Mouse (Mus musculus) limb, embryonic 11.5 days (tissue): ENCODE measurements at regions not wholly inside any gene's neighbourhood (a gene's known extent, or its start where the extent isn't known, plus 50 kb on each side); places are given as distances from the start of the nearest gene placed in this dataset.

Experiments used
- ATAC-seq: fragments of 200-750 bp; cut with Nextera tagmentation; 2 replicates; pipeline ENCODE4 v1.8.0; 2017; ENCODE audit warnings: low read depth; ENCODE audit not compliant: insufficient number of reproducible peaks, low FRiP score, low TSS enrichment
- DNase-seq: peaks from one replicate; pipeline ENCODE4 v3.0.0-alpha.2; 2015; ENCODE audit warnings: low spot score
- H3K27ac ChIP-seq: fragments of 300-500 bp; sonication (generic); replicated peaks from 2 replicates; pipeline ENCODE4 v1.5.1; 2014; ENCODE audit warnings: low read depth, mild to moderate bottlenecking, low read length
- H3K27me3 ChIP-seq: fragments of 300-500 bp; sonication (generic); 2 replicates; pipeline ENCODE4 v1.6.1; 2014; ENCODE audit warnings: mild to moderate bottlenecking, low read length, mixed read lengths; ENCODE audit not compliant: control insufficient read depth, insufficient read depth
- H3K36me3 ChIP-seq: fragments of 300-500 bp; sonication (generic); 2 replicates; pipeline ENCODE4 v1.6.1; 2014; ENCODE audit warnings: mild to moderate bottlenecking, low read length, moderate library complexity, mixed read lengths; ENCODE audit not compliant: control insufficient read depth, insufficient read depth
- H3K4me1 ChIP-seq: fragments of 300-500 bp; sonication (generic); 2 replicates; pipeline ENCODE4 v1.6.1; 2014; ENCODE audit warnings: low read length, mixed read lengths; ENCODE audit not compliant: control insufficient read depth, insufficient read depth
- H3K4me2 ChIP-seq: fragments of 300-500 bp; sonication (generic); 2 replicates; pipeline ENCODE4 v1.6.1; 2014; ENCODE audit warnings: low read depth, mild to moderate bottlenecking, moderate library complexity; ENCODE audit not compliant: severe bottlenecking
- H3K4me3 ChIP-seq: fragments of 300-500 bp; sonication (generic); 2 replicates; pipeline ENCODE4 v1.5.1; 2014; ENCODE audit warnings: low read depth, low read length
- H3K9ac ChIP-seq: fragments of 300-500 bp; sonication (generic); 2 replicates; pipeline ENCODE4 v1.6.1; 2014; ENCODE audit warnings: mild to moderate bottlenecking, low read length
- H3K9me3 ChIP-seq: fragments of 300-500 bp; sonication (generic); 2 replicates; pipeline ENCODE4 v1.6.1; 2016; ENCODE audit warnings: low read length; ENCODE audit not compliant: control insufficient read depth
- WGBS: fragments of 180-500 bp; shearing (Covaris S2); extraction: QIAGEN DNeasy Blood & Tissue Kit; methylation state at CpG from one replicate; pipeline ENCODE4 v1.1.7; 2014; 5-methylcytosine and 5-hydroxymethylcytosine counted together

GRCm38 (mm10) chr6:51754239-51754681 is 230.6 kb downstream of the Snx10 start:
- WGBS = 78% methylated on average over 8 of the region's 8 CpGs
- no peak overlapping the region for H3K4me3 ChIP-seq
- H3K4me1 ChIP-seq = no peaks in the 10 kb centered on the region
- no peaks in the 10 kb centered on the region for H3K27me3 ChIP-seq
- no peaks in the 10 kb centered on the region for H3K36me3 ChIP-seq
- no peak overlapping the region for H3K9ac ChIP-seq
- DNase-seq = no peak
- no peak overlapping the region for H3K4me2 ChIP-seq
- H3K9me3 ChIP-seq = no peaks in the 10 kb centered on the region
- no peak overlapping the region for H3K27ac ChIP-seq
- no peak for ATAC-seq

GRCm38 (mm10) chr6:51757131-51757530 is 233.4 kb downstream of the Snx10 start:
- H3K27me3 ChIP-seq = no peaks in the 10 kb centered on the region
- no peak overlapping the region for H3K27ac ChIP-seq
- peaks cover 5% of the 10 kb centered on the region for H3K4me1 ChIP-seq
- H3K9me3 ChIP-seq = no peaks in the 10 kb centered on the region
- no peaks in the 10 kb centered on the region for H3K36me3 ChIP-seq
- 83% methylated on average over 3 of the region's 3 CpGs for WGBS
- no peak for DNase-seq
- H3K4me2 ChIP-seq = no peak overlapping the region
- H3K9ac ChIP-seq = no peak overlapping the region
- H3K4me3 ChIP-seq = no peak overlapping the region
- ATAC-seq = no peak

GRCm38 (mm10) chr6:51757746-51758145 is 234.0 kb downstream of the Snx10 start:
- Histone ChIP-seq H3K36me3 (no peaks in the 10 kb centered on the region), H3K9me3 (no peaks in the 10 kb centered on the region), H3K9ac (no peak overlapping the region), H3K4me1 (peaks cover 5% of the 10 kb centered on the region), H3K27ac (no peak overlapping the region), H3K4me2 (no peak overlapping the region), H3K4me3 (no peak overlapping the region), H3K27me3 (no peaks in the 10 kb centered on the region)
- WGBS = 87% methylated on average over 4 of the region's 4 CpGs
- DNase-seq = no peak
- ATAC-seq = no peak

GRCm38 (mm10) chr6:51758781-51759180 is 235.1 kb downstream of the Snx10 start:
- no peaks in the 10 kb centered on the region for H3K27me3 ChIP-seq
- ATAC-seq (no peak), DNase-seq (no peak)
- H3K4me3 ChIP-seq = no peak overlapping the region
- H3K9ac ChIP-seq = no peak overlapping the region
- H3K36me3 ChIP-seq = no peaks in the 10 kb centered on the region
- H3K27ac ChIP-seq = no peak overlapping the region
- H3K9me3 ChIP-seq = no peaks in the 10 kb centered on the region
- no peak overlapping the region for H3K4me2 ChIP-seq
- H3K4me1 ChIP-seq = peaks cover 5% of the 10 kb centered on the region
- WGBS = 76% methylated on average over 3 of the region's 3 CpGs

GRCm38 (mm10) chr6:51760372-51760771 is 236.7 kb downstream of the Snx10 start:
- Histone ChIP-seq H3K9ac (no peak overlapping the region), H3K27me3 (no peaks in the 10 kb centered on the region), H3K27ac (no peak overlapping the region), H3K4me1 (peaks cover 5% of the 10 kb centered on the region), H3K36me3 (no peaks in the 10 kb centered on the region), H3K9me3 (no peaks in the 10 kb centered on the region), H3K4me2 (no peak overlapping the region), H3K4me3 (no peak overlapping the region)
- DNase-seq (no peak), ATAC-seq (no peak)
- WGBS = 67% methylated on average over 5 of the region's 5 CpGs

GRCm38 (mm10) chr6:51761506-51761905 is 237.8 kb downstream of the Snx10 start:
- ATAC-seq = no peak
- Histone ChIP-seq H3K27me3 (no peaks in the 10 kb centered on the region), H3K36me3 (no peaks in the 10 kb centered on the region)

GRCm38 (mm10) chr6:51766482-51766881 is 242.8 kb downstream of the Snx10 start:
- Histone ChIP-seq H3K36me3 (no peaks in the 10 kb centered on the region), H3K4me1 (peaks cover 15% of the 10 kb centered on the region), H3K9ac (no peak overlapping the region), H3K27ac (no peak overlapping the region), H3K9me3 (no peaks in the 10 kb centered on the region), H3K4me2 (no peak overlapping the region), H3K4me3 (no peak overlapping the region), H3K27me3 (no peaks in the 10 kb centered on the region)
- no peak for ATAC-seq
- WGBS = 9% methylated on average over 3 of the region's 3 CpGs
- DNase-seq = no peak

More at GRCm38 (mm10) chr6:51761506-51761905, 237.8 kb downstream of the Snx10 start:
- 70% methylated on average over 5 of the region's 5 CpGs for WGBS
- Histone ChIP-seq H3K27ac (no peak overlapping the region), H3K9ac (no peak overlapping the region), H3K4me2 (no peak overlapping the region), H3K9me3 (no peaks in the 10 kb centered on the region), H3K4me1 (peaks cover 8% of the 10 kb centered on the region), H3K4me3 (no peak overlapping the region)
- DNase-seq = no peak

- Histone ChIP-seq H3K27ac (no peak overlapping the region), H3K36me3 (no peaks in the 10 kb centered on the region), H3K9ac (peak overlapping the region; percentile 44), H3K4me2 (peak overlapping the region; percentile 44), H3K27me3 (no peaks in the 10 kb centered on the region), H3K4me3 (no peak overlapping the region; the same call in 1 of the 2 replicates), H3K4me1 (peaks cover 15% of the 10 kb centered on the region), H3K9me3 (no peaks in the 10 kb centered on the region)
- no peak for ATAC-seq
- 5% methylated on average over 15 of the region's 15 CpGs for WGBS
- DNase-seq = peak; percentile 63
Measured at GRCm38 (mm10) chr6:51767582-51768341, 244.1 kb downstream of the Snx10 start.

- Histone ChIP-seq H3K36me3 (no peaks in the 10 kb centered on the region), H3K27me3 (no peaks in the 10 kb centered on the region), H3K4me2 (no peak overlapping the region), H3K9me3 (no peaks in the 10 kb centered on the region), H3K4me1 (peaks cover 15% of the 10 kb centered on the region), H3K27ac (no peak overlapping the region), H3K4me3 (no peak overlapping the region), H3K9ac (no peak overlapping the region)
- WGBS = 46% methylated on average over 9 of the region's 9 CpGs
- DNase-seq = no peak
- no peak for ATAC-seq
Measured at GRCm38 (mm10) chr6:51771001-51771400, 241.3 kb downstream of the Skap2 start.
